Mouse (Mus musculus) hindbrain, postnatal 0 days (tissue): ENCODE results near the gene Cisd1. TPM values are rescaled to one million over a fixed set of nuclear protein-coding genes. Genes with fewer than 3 reads are reported as not detected.

Source experiments
- ATAC-seq: fragments of 200-750 bp; cut with Nextera tagmentation; 2 replicates; pipeline ENCODE4 v1.8.0; 2017; ENCODE audit warnings: mild to moderate bottlenecking, moderate TSS enrichment, moderate library complexity
- DNase-seq: peaks from one replicate; pipeline ENCODE4 v3.0.0-alpha.2; 2015; ENCODE audit warnings: low spot score
- H3K27ac ChIP-seq: fragments of 300-500 bp; sonication (generic); 2 replicates; pipeline ENCODE4 v1.5.1; 2014; ENCODE audit warnings: mild to moderate bottlenecking
- H3K27me3 ChIP-seq: fragments of 300-500 bp; sonication (generic); 2 replicates; pipeline ENCODE4 v1.6.1; 2014; ENCODE audit warnings: low read length, mixed read lengths; ENCODE audit not compliant: insufficient read depth
- H3K36me3 ChIP-seq: fragments of 300-500 bp; sonication (generic); 2 replicates; pipeline ENCODE4 v1.6.1; 2014; ENCODE audit warnings: low read length, mixed read lengths; ENCODE audit not compliant: insufficient read depth
- H3K4me1 ChIP-seq: fragments of 300-500 bp; sonication (generic); 2 replicates; pipeline ENCODE4 v1.6.1; 2014; ENCODE audit warnings: antibody characterized with exemption, low read length, mixed read lengths; ENCODE audit not compliant: insufficient read depth
- H3K4me2 ChIP-seq: fragments of 300-500 bp; sonication (generic); 2 replicates; pipeline ENCODE4 v1.6.1; 2014; ENCODE audit warnings: low read depth, mild to moderate bottlenecking, low read length, moderate library complexity, mixed read lengths
- H3K4me3 ChIP-seq: fragments of 300-500 bp; sonication (generic); 2 replicates; pipeline ENCODE4 v1.5.1; 2014; ENCODE audit warnings: low read length
- H3K9ac ChIP-seq: fragments of 300-500 bp; sonication (generic); replicated peaks from 2 replicates; pipeline ENCODE4 v1.6.1; 2014; ENCODE audit warnings: mild to moderate bottlenecking, low read length, moderate library complexity, mixed read lengths
- H3K9me3 ChIP-seq: fragments of 300-500 bp; sonication (generic); 2 replicates; pipeline ENCODE4 v1.6.1; 2016; ENCODE audit warnings: low read length, mixed read lengths
- CTCF ChIP-seq: IDR thresholded peaks from 2 replicates; pipeline ENCODE4 v1.5.1; 2016; ENCODE audit warnings: antibody characterized with exemption, control low read depth, low read depth
- WGBS: fragments of 180-500 bp; shearing (Covaris S2); extraction: QIAGEN DNeasy Blood & Tissue Kit; methylation state at CpG from one replicate; pipeline ENCODE4 v1.1.7; 2014; 5-methylcytosine and 5-hydroxymethylcytosine counted together
- polyA plus RNA-seq: library from polyadenylated mRNA; unstranded; fragments of >200 nt; fragmentation: Nextera tagmentation; extraction: Ambion mirVana; gene quantifications from 2 replicates; pipeline ENCODE4 v1.2.1, GENCODE M21; 2015
- total RNA-seq: library from RNA; depleted of rRNA; stranded (reverse); fragments of >200 nt; gene quantifications from 2 replicates; pipeline ENCODE4 v1.2.3, GENCODE M21; 2014

The Cisd1 gene
- total and polyA plus RNA-seq, 2 experiments from 2014 or later = 108 to 388 TPM

- TF ChIP-seq CTCF = no peak
- no peaks in the 10 kb centered on the region for H3K9me3 ChIP-seq
- no peak overlapping the region for H3K4me2 ChIP-seq
- ATAC-seq (no peak), DNase-seq (no peak)
- H3K27ac ChIP-seq = no peak overlapping the region
- peaks cover 15% of the 10 kb centered on the region for H3K36me3 ChIP-seq
- H3K27me3 ChIP-seq = no peaks in the 10 kb centered on the region
- H3K4me3 ChIP-seq = no peak overlapping the region
- WGBS = 70% methylated on average over 8 of the region's 8 CpGs
- H3K4me1 ChIP-seq = no peaks in the 10 kb centered on the region
- H3K9ac ChIP-seq = no peak overlapping the region
Measured at GRCm38 (mm10) chr10:71338156-71338905, 6.4 kb downstream of the Cisd1 start.

DNA sequence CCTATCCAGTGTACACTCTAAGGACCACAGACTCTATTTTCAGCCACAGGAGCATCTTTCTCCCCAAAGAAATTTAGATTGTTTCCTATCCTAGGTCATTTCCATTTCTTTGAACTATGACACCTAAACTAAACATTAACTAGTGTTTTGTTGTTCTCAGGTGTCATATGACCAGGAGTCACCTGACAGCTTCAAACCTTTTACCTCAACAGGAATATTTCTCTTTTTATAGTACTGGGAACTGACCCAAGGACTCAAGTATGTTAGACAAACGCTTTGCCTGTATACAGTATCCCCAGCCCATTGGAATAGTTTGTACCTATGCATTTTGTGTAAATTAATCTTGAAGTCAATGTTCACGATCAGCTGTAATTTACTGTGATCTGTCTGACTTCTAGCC is 7.0 kb downstream of the Cisd1 start:
- no peak overlapping the region for H3K4me3 ChIP-seq
- H3K9ac ChIP-seq = no peak overlapping the region
- no peak for DNase-seq
- no peak overlapping the region for H3K4me2 ChIP-seq
- 89% methylated on average over 2 of the region's 2 CpGs for WGBS
- no peak overlapping the region for H3K27ac ChIP-seq
- H3K9me3 ChIP-seq = no peaks in the 10 kb centered on the region
- no peak for TF ChIP-seq CTCF
- no peaks in the 10 kb centered on the region for H3K27me3 ChIP-seq
- no peak for ATAC-seq
- H3K4me1 ChIP-seq = no peaks in the 10 kb centered on the region
- H3K36me3 ChIP-seq = peaks cover 15% of the 10 kb centered on the region

DNA sequence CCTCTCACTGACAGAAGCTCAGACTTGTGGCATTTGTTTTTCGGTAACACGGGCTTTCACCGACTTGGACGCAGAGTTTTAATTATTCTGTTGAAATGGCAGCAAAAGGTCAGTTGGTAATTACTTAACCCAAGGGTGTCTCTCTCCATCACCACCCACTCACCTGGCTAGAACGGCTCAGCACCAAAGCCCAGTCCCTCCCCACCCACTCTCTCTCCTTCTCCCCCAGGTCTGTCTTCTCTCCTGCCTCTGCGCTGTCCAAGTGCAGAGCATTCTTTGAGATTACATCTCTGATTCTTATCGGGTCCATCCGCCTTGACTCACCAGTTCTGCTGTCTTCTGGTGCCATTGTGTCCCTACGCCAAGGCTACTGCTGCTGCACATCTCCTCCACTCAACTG is 11.9 kb downstream of the Cisd1 start:
- ATAC-seq = no peak
- H3K36me3 ChIP-seq = peaks cover 28% of the 10 kb centered on the region
- H3K4me3 ChIP-seq = no peak overlapping the region
- DNase-seq = no peak
- no peak overlapping the region for H3K4me2 ChIP-seq
- H3K9me3 ChIP-seq = no peaks in the 10 kb centered on the region
- no peaks in the 10 kb centered on the region for H3K27me3 ChIP-seq
- H3K27ac ChIP-seq = no peak overlapping the region
- H3K4me1 ChIP-seq = no peaks in the 10 kb centered on the region
- TF ChIP-seq CTCF = no peak
- 94% methylated on average over 9 of the region's 9 CpGs for WGBS
- no peak overlapping the region for H3K9ac ChIP-seq

GRCm38 (mm10) chr10:71332376-71332775 is 12.4 kb downstream of the Cisd1 start:
- Histone ChIP-seq H3K4me2 (no peak overlapping the region), H3K27me3 (no peaks in the 10 kb centered on the region), H3K9ac (no peak overlapping the region), H3K9me3 (no peaks in the 10 kb centered on the region), H3K4me1 (no peaks in the 10 kb centered on the region), H3K4me3 (no peak overlapping the region), H3K27ac (no peak overlapping the region), H3K36me3 (peaks cover 28% of the 10 kb centered on the region)
- DNase-seq = no peak
- no peak for ATAC-seq
- 90% methylated on average over 4 of the region's 4 CpGs for WGBS
- peak; percentile 46; the same call in 1 of the 2 replicates for TF ChIP-seq CTCF

DNA sequence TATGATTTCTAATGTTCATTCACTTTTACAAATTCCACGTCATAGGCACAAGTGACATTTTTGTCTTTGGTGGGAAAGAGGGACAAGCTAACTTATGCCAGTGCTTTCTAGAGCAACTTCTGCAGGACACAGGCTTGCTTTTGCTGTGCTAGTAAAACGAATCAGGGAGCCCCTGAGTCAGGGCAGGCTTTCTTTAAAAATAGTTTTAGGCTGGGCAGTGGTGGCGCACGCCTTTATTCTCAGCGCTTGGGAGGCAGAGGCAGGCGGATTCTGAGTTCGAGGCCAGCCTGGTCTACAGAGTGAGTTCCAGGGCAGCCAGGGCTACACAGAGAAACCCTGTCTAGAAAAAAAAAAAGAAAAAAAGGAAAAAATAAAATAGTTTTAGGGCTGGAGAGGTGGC is 12.8 kb downstream of the Cisd1 start:
- ATAC-seq = no peak
- Histone ChIP-seq H3K9ac (no peak overlapping the region), H3K4me3 (no peak overlapping the region)

DNA sequence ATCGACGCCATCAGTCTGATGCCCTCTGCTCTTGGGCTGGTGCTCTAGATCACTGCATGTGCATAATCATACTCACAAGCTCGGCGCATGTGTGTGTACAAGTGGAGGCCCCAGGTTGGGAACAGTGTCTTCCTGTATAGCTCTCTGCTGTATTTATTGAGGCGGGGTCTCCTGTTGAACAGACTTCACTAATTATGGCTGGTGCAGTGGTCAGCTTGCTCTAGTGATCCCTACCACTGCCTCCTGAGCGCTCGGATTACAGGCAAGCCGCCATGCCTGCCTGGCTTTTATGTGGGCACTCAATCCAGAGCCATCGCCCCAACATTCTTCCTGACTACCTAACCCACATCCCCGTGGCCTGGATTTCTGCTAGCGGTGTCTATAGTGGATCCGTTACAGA is 14.7 kb downstream of the Cisd1 start:
- Histone ChIP-seq H3K4me2 (no peak overlapping the region), H3K4me1 (no peaks in the 10 kb centered on the region), H3K27ac (no peak overlapping the region), H3K36me3 (peaks cover 20% of the 10 kb centered on the region; the same call in 1 of the 2 replicates), H3K9me3 (no peaks in the 10 kb centered on the region), H3K27me3 (no peaks in the 10 kb centered on the region), H3K4me3 (no peak overlapping the region), H3K9ac (no peak overlapping the region)
- no peak for DNase-seq
- TF ChIP-seq CTCF = no peak
- WGBS = 98% methylated on average over 12 of the region's 12 CpGs
- ATAC-seq = no peak

More for the DNA sequence above, 12.8 kb downstream of the Cisd1 start:
- H3K9me3 ChIP-seq = no peaks in the 10 kb centered on the region
- no peak overlapping the region for H3K4me2 ChIP-seq
- H3K36me3 ChIP-seq = peaks cover 28% of the 10 kb centered on the region
- WGBS = 95% methylated on average over 7 of the region's 7 CpGs
- no peak for DNase-seq
- H3K27me3 ChIP-seq = no peaks in the 10 kb centered on the region
- TF ChIP-seq CTCF = no peak
- no peaks in the 10 kb centered on the region for H3K4me1 ChIP-seq
- no peak overlapping the region for H3K27ac ChIP-seq

- 94% methylated on average over 6 of the region's 6 CpGs for WGBS
Measured at GRCm38 (mm10) chr10:71329295-71329694, 15.5 kb downstream of the Cisd1 start.

More at GRCm38 (mm10) chr10:71329295-71329694, 15.5 kb downstream of the Cisd1 start:
- no peaks in the 10 kb centered on the region for H3K4me1 ChIP-seq
- TF ChIP-seq CTCF = no peak
- no peaks in the 10 kb centered on the region for H3K9me3 ChIP-seq
- H3K27ac ChIP-seq = no peak overlapping the region
- no peaks in the 10 kb centered on the region for H3K27me3 ChIP-seq
- H3K9ac ChIP-seq = no peak overlapping the region
- ATAC-seq = no peak
- H3K4me2 ChIP-seq = no peak overlapping the region
- peaks cover 19% of the 10 kb centered on the region; the same call in 1 of the 2 replicates for H3K36me3 ChIP-seq
- no peak for DNase-seq
- H3K4me3 ChIP-seq = no peak overlapping the region
